Mouse (Mus musculus): ENCODE measurements around the gene En1. TPM values are rescaled to one million over a fixed set of nuclear protein-coding genes. Genes with fewer than 3 reads are reported as not detected.

The En1 gene
- total RNA-seq, 4 experiments from 2014 or later = not detected

GRCm38 (mm10) chr1:120600149-120600445 lies 2.1 kb upstream of the En1 start:
- DNase-seq (ENCODE audit: low spot score in 2 of 2) = no peak

GRCm38 (mm10) chr1:120600516-120601252 lies 1.5 kb upstream of the En1 start:
- no peak for DNase-seq (ENCODE audit: low spot score in 2 of 2)

DNA sequence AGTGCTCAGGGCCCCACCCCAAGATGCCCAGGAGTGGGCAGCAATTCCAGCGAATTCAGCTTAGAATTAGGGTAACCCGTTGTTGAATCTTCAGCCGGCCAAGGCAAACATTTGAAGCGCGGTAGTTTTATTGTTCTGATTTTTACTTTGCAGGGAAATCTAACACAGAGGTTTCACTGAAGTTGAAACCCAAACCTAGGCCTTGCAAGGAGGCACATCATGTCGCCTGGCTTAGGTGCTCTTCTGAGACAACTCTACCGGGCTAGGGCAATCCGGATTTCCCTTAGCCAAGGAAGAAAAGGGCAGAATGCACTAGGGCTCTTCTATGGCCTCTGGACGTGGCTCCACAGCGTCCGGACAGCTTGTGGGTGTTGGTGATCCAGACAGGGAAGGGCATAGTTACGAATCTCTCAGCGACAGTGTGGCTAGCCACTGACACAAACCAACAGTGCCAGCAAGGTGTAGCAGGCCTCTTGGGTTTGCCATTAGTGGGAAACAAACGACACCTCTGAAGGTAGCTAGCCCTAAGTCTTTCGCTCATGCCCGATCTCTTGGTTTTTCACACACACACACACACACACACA lies 873 bp upstream of the En1 start:
- no peak for DNase-seq (ENCODE audit: low spot score in 2 of 2)

GRCm38 (mm10) chr1:120602876-120603655 lies 848 bp downstream of the En1 start:
- no peak for DNase-seq (ENCODE audit: low spot score in 2 of 2)

DNA sequence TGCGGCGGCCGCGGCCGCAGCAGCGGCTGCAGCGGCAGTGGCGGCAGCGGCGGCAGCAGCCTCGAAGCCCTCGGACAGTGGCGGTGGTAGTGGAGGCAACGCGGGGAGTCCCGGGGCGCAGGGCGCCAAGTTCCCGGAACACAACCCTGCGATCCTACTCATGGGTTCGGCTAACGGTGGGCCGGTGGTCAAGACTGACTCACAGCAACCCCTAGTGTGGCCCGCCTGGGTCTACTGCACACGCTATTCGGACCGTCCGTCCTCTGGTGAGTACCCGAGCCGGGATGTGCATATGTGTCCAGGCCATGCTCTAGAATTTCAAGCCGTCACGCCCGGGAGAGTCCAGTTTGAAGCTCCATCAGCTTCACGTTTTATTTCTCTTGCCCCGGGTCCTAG lies 1.4 kb downstream of the En1 start:
- DNase-seq (ENCODE audit: low spot score in 2 of 2) = no peak

GRCm38 (mm10) chr1:120604431-120605142 lies 2.4 kb downstream of the En1 start:
- DNase-seq (ENCODE audit: low spot score in 2 of 2) = no peak

DNA sequence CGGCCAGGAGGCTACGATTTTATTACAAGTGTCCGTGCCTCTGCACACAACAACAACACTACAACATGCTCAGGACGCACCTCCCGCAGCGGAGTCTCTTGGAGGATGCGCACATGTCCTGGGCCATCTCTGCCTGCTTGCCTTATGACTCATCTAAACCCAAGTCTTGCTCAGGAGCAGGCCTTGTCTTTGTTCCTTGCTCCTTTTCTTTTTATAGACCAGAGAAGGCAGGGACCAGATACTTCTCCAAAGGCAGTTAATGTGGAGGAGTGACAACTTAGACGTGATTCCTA lies 2.9 kb downstream of the En1 start:
- no peak for DNase-seq (ENCODE audit: low spot score in 2 of 2)

GRCm38 (mm10) chr1:120605521-120606310 lies 3.5 kb downstream of the En1 start:
- no peak for DNase-seq (ENCODE audit: low spot score in 2 of 2)

- DNase-seq (ENCODE audit: low spot score in 2 of 2) = no peak
Observed at GRCm38 (mm10) chr1:120606641-120607575, 4.7 kb downstream of the En1 start.

DNA sequence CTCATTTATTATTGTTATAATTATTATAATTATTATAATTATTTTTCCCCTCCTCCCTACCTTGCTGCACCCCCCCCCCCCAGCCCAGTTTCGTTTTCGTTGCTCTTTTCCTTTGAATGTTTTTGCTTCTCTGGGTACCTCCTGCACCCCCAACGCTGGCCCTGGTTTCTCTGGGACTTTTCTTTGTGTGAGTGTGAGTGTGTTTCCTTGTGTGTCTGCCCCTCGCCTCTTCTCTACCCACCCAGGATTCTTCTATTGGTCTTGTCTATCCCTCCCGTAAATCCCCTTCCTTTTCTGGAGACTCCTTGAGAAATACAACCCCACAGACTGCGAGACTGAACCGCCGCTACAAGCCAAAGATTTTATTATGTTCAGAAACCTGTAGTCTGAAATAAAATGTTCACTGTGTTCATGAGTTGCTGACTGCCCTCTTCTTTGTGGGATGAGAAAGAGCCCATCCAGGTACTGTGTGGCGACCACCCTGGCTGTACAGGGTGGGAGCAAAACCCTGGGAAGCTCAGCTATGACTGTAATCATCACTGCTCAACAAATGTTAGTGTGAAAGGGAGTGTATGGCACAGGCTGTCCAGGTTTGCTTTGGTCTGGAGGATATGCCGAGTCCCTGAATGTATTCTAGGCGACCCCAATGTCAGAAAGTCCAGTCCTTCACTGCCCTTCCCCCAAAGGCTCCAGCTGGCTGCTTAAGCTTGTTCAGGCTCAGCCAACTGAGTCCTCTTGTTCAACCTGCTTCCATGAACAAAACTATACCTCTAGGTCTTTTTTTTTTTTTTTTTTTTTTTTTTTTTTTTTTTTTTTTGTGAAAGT lies 5.6 kb downstream of the En1 start:
- DNase-seq (ENCODE audit: low spot score in 2 of 2) = no peak

GRCm38 (mm10) chr1:120608461-120608860 lies 6.2 kb downstream of the En1 start:
- no peak for DNase-seq (ENCODE audit: low spot score in 2 of 2)

DNA sequence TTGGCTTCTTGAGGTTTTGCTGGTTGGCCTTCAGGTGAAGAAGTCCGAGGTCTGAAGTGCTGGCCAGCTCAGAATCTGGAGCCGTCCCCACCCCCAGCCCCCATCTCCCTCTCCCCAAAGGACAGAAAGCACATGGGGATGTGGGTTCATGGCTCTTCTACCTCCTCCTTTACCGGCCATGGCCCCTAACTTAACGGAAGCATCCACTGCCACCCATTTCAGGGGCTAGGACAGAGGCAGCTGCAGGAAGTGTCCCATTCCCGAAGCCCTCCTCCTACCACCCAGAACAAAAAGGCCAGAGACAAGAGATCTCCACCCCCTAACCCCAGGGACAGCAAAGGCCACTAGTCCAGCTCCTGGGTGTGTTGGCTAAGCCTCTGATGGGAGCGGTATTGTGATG lies 7.4 kb downstream of the En1 start:
- no peak for DNase-seq (ENCODE audit: low spot score in 2 of 2)

GRCm38 (mm10) chr1:120613461-120614306 lies 11.5 kb downstream of the En1 start:
- no peak for DNase-seq (ENCODE audit: low spot score in 2 of 2)

DNA sequence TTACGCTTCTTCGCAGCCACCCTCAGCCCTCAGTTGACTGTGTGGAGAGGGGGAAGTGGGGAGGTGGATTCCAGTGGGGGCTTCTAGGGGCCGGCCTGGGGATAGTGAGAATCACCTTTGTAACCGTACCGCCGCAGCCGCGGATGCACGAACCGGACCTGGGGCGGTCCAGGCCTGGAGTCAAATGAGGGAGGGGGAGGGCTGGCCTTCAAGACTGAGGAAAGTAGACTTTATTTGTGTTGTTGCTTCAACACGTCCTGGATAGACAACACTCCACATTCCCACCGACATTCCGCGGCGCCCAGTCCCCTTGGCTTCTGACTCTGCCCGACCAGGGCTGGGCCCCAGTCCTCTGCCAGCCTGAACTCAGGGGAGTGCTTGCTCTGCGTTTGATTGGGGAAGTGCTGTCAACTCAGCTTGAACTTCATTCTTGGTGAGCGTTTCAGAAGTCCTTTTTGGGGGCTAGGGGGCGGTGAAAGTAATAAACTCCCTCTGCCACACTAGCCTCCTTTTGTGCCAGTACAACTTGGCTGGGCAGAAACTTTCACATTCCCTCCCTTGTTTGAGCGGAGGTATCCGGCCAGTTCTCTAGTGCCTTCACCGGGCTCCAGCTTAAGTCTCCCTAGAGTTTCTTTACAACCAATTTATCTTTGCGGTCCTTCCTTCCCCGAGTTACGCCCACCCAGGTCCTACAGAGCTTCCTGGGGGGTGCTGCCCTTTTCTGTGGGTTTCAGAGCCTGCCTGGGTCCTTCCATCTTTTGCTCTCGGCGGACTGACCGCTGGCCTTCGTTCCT lies 12.3 kb downstream of the En1 start:
- DNase-seq (ENCODE audit: low spot score in 2 of 2) = no peak

GRCm38 (mm10) chr1:120615521-120615920 lies 13.3 kb downstream of the En1 start:
- DNase-seq (ENCODE audit: low spot score in 2 of 2) = no peak

GRCm38 (mm10) chr1:120615927-120616326 lies 13.7 kb downstream of the En1 start:
- DNase-seq (ENCODE audit: low spot score in 2 of 2) = no peak

GRCm38 (mm10) chr1:120621383-120621782 lies 19.2 kb downstream of the En1 start:
- DNase-seq (ENCODE audit: low spot score in 2 of 2) = no peak

All from left cerebral cortex, adult 8-10 months (tissue).